Mouse (Mus musculus): ENCODE data around the gene Taldo1. TPM values are rescaled to one million over a fixed set of nuclear protein-coding genes. Genes with fewer than 3 reads are reported as not detected.

Taldo1 gene
- polyA plus RNA-seq, 1 experiment from 2014 or later, result 291 TPM

Other genes with a start within 250 kb of the Taldo1 start
- 35.3 and 37.8 TPM in 2 replicates for gene Rnh1, start 219.3 kb upstream of the Taldo1 start, polyA plus RNA-seq (2015; fragmentation: Nextera tagmentation; extraction: Ambion mirVana)
- 139 and 144 TPM in 2 replicates for gene Hras, start 198.2 kb upstream of the Taldo1 start, polyA plus RNA-seq (2015; fragmentation: Nextera tagmentation; extraction: Ambion mirVana)
- gene Lrrc56, start 198.0 kb upstream of the Taldo1 start, polyA plus RNA-seq (2015; fragmentation: Nextera tagmentation; extraction: Ambion mirVana), result 11.5 and 12.7 TPM in 2 replicates
- gene Lmntd2, start 178.1 kb upstream of the Taldo1 start, polyA plus RNA-seq (2015; fragmentation: Nextera tagmentation; extraction: Ambion mirVana), result 0.23 and 0.81 TPM in 2 replicates
- 19.8 and 21.2 TPM in 2 replicates for gene Rassf7, start 176.3 kb upstream of the Taldo1 start, polyA plus RNA-seq (2015; fragmentation: Nextera tagmentation; extraction: Ambion mirVana)
- gene Phrf1, start 163.4 kb upstream of the Taldo1 start, polyA plus RNA-seq (2015; fragmentation: Nextera tagmentation; extraction: Ambion mirVana), result 68.0 and 72.3 TPM in 2 replicates
- gene Irf7, start 125.7 kb upstream of the Taldo1 start, polyA plus RNA-seq (2015; fragmentation: Nextera tagmentation; extraction: Ambion mirVana), result 1.4 and 1.5 TPM in 2 replicates
- gene Cdhr5, start 115.4 kb upstream of the Taldo1 start, polyA plus RNA-seq (2015; fragmentation: Nextera tagmentation; extraction: Ambion mirVana), result not detected in 2 replicates
- 2.4 and 2.8 TPM in 2 replicates for gene Sct, start 113.1 kb upstream of the Taldo1 start, polyA plus RNA-seq (2015; fragmentation: Nextera tagmentation; extraction: Ambion mirVana)
- 0.58 and 1.2 TPM in 2 replicates for gene Drd4, start 100.2 kb upstream of the Taldo1 start, polyA plus RNA-seq (2015; fragmentation: Nextera tagmentation; extraction: Ambion mirVana)
- gene Deaf1, start 64.5 kb upstream of the Taldo1 start, polyA plus RNA-seq (2015; fragmentation: Nextera tagmentation; extraction: Ambion mirVana), result 211 and 237 TPM in 2 replicates
- 53.1 and 54.7 TPM in 2 replicates for gene Tmem80, start 64.5 kb upstream of the Taldo1 start, polyA plus RNA-seq (2015; fragmentation: Nextera tagmentation; extraction: Ambion mirVana)
- gene Eps8l2, start 53.3 kb upstream of the Taldo1 start, polyA plus RNA-seq (2015; fragmentation: Nextera tagmentation; extraction: Ambion mirVana), result 0.61 and 1.0 TPM in 2 replicates
- gene Gatd1, start 21.9 kb downstream of the Taldo1 start, polyA plus RNA-seq (2015; fragmentation: Nextera tagmentation; extraction: Ambion mirVana), result 48.5 and 54.9 TPM in 2 replicates
- 109 and 151 TPM in 2 replicates for gene Cend1, start 37.3 kb downstream of the Taldo1 start, polyA plus RNA-seq (2015; fragmentation: Nextera tagmentation; extraction: Ambion mirVana)
- 108 and 121 TPM in 2 replicates for gene Slc25a22, start 45.7 kb downstream of the Taldo1 start, polyA plus RNA-seq (2015; fragmentation: Nextera tagmentation; extraction: Ambion mirVana)
- gene Pidd1, start 51.8 kb downstream of the Taldo1 start, polyA plus RNA-seq (2015; fragmentation: Nextera tagmentation; extraction: Ambion mirVana), result 2.4 and 2.5 TPM in 2 replicates
- 607 and 649 TPM in 2 replicates for gene Rplp2, start 55.2 kb downstream of the Taldo1 start, polyA plus RNA-seq (2015; fragmentation: Nextera tagmentation; extraction: Ambion mirVana)
- gene Pnpla2, start 63.0 kb downstream of the Taldo1 start, polyA plus RNA-seq (2015; fragmentation: Nextera tagmentation; extraction: Ambion mirVana), result 16.9 and 17.7 TPM in 2 replicates
- 6.6 and 7.1 TPM in 2 replicates for gene Cracr2b, start 68.9 kb downstream of the Taldo1 start, polyA plus RNA-seq (2015; fragmentation: Nextera tagmentation; extraction: Ambion mirVana)
- gene Cd151, start 75.2 kb downstream of the Taldo1 start, polyA plus RNA-seq (2015; fragmentation: Nextera tagmentation; extraction: Ambion mirVana), result 17.1 and 17.5 TPM in 2 replicates
- 73.3 and 74.0 TPM in 2 replicates for gene Polr2l, start 82.9 kb downstream of the Taldo1 start, polyA plus RNA-seq (2015; fragmentation: Nextera tagmentation; extraction: Ambion mirVana)
- 45.8 and 49.1 TPM in 2 replicates for gene Tspan4, start 83.0 kb downstream of the Taldo1 start, polyA plus RNA-seq (2015; fragmentation: Nextera tagmentation; extraction: Ambion mirVana)
- 40.3 and 52.8 TPM in 2 replicates for gene Chid1, start 147.7 kb downstream of the Taldo1 start, polyA plus RNA-seq (2015; fragmentation: Nextera tagmentation; extraction: Ambion mirVana)
- 132 and 137 TPM in 2 replicates for gene Ap2a2, start 170.0 kb downstream of the Taldo1 start, polyA plus RNA-seq (2015; fragmentation: Nextera tagmentation; extraction: Ambion mirVana)

All from midbrain, embryonic 16.5 days (tissue).